Mouse (Mus musculus) stomach, postnatal 0 days (tissue): ENCODE measurements at regions not wholly inside any gene's neighbourhood (a gene's known extent, or its start where the extent isn't known, plus 50 kb on each side); places are given as distances from the start of the nearest gene placed in this dataset.

ENCODE experiments used
- CTCF ChIP-seq: IDR thresholded peaks from 2 replicates; pipeline ENCODE4 v1.5.1; 2016; ENCODE audit warnings: antibody characterized with exemption, low read depth, mild to moderate bottlenecking, moderate library complexity
- EP300 ChIP-seq: optimal IDR thresholded peaks from 2 replicates; pipeline ENCODE3; 2016; ENCODE audit warnings: antibody characterized with exemption

- TF ChIP-seq CTCF (no peak), EP300 (no peak)
These were observed 163.2 kb upstream of the Fam92a start for GRCm38 (mm10) chr4:12334832-12335587.
